Mouse (Mus musculus) MEL (cell line): ENCODE measurements at regions not wholly inside any gene's neighbourhood (a gene's known extent, or its start where the extent isn't known, plus 50 kb on each side); places are given as distances from the start of the nearest gene placed in this dataset.

Experiments
- DNase-seq: peaks from one replicate; pipeline ENCODE4 v3.0.0; 2011; ENCODE audit warnings: low read depth, low spot score
- H3K27ac ChIP-seq: 2 replicates; pipeline ENCODE4 v1.5.1; 2012; ENCODE audit warnings: low read depth, mild to moderate bottlenecking, control low read depth, low read length, moderate library complexity; ENCODE audit not compliant: control insufficient read depth
- H3K27me3 ChIP-seq, 2 experiments: fragments of 150-350 bp in 1 of 2; sonication (generic) in 1 of 2; 2 replicates each; pipeline ENCODE4 v1.6.1; 2012; ENCODE audit warnings: low read length in 2 of 2, mild to moderate bottlenecking in 2 of 2, improper control_type of control experiment in 1 of 2, moderate library complexity in 1 of 2; ENCODE audit not compliant: insufficient read depth in 2 of 2, control insufficient read depth in 1 of 2
- H3K36me3 ChIP-seq, 2 experiments: 2 replicates each; pipeline ENCODE4 v1.6.1; 2012 to 2014; ENCODE audit warnings: low read length in 2 of 2, improper control_type of control experiment in 1 of 2, inconsistent platforms in 1 of 2, mild to moderate bottlenecking in 1 of 2; ENCODE audit not compliant: insufficient read depth in 2 of 2, control insufficient read depth in 1 of 2
- H3K4me1 ChIP-seq, 2 experiments: fragments of 150-350 bp in 1 of 2; sonication (generic) in 1 of 2; 2 replicates each; pipeline ENCODE4 v1.6.1; 2012; ENCODE audit warnings: low read length in 2 of 2, improper control_type of control experiment in 1 of 2, mild to moderate bottlenecking in 1 of 2; ENCODE audit not compliant: insufficient read depth in 2 of 2, control insufficient read depth in 1 of 2
- H3K4me3 ChIP-seq, 2 experiments: fragments of 150-350 bp in 1 of 2; sonication (generic) in 1 of 2; 2 replicates each; pipeline ENCODE4 v1.5.1; 2012; ENCODE audit warnings: low read depth in 2 of 2, low read length in 2 of 2, mild to moderate bottlenecking in 2 of 2, moderate library complexity in 2 of 2, control low read depth in 1 of 2, improper control_type of control experiment in 1 of 2; ENCODE audit not compliant: control insufficient read depth in 1 of 2, insufficient read depth in 1 of 2
- H3K79me2 ChIP-seq: 2 replicates; pipeline ENCODE4 v1.6.1; 2012; ENCODE audit warnings: mild to moderate bottlenecking, low read length, moderate library complexity; ENCODE audit not compliant: control insufficient read depth, poor library complexity, insufficient read depth
- H3K9ac ChIP-seq: 2 replicates; pipeline ENCODE4 v1.6.1; 2012; ENCODE audit warnings: low read depth, mild to moderate bottlenecking, control low read depth, low read length, moderate library complexity; ENCODE audit not compliant: control insufficient read depth, poor library complexity, severe bottlenecking
- H3K9me3 ChIP-seq: fragments of 150-350 bp; sonication (generic); replicated peaks from 2 replicates; pipeline ENCODE4 v1.6.1; 2012; ENCODE audit warnings: mild to moderate bottlenecking, low read length, improper control_type of control experiment, moderate library complexity; ENCODE audit not compliant: insufficient read depth
- BHLHE40 ChIP-seq: IDR thresholded peaks from 2 replicates; pipeline ENCODE4 v1.6.1; 2012; ENCODE audit warnings: low read depth, mild to moderate bottlenecking, inconsistent platforms, low read length, improper control_type of control experiment, borderline replicate concordance
- CTCF ChIP-seq, 3 experiments: IDR thresholded peaks in 2 of 3; conservative IDR thresholded peaks in 1 of 3; 2 replicates each; pipeline ENCODE4 v1.5.1; 2011 to 2012; ENCODE audit warnings: low read length in 3 of 3, low read depth in 2 of 3, mild to moderate bottlenecking in 2 of 3, improper control_type of control experiment in 1 of 3, inconsistent platforms in 1 of 3, mixed read lengths in 1 of 3, moderate library complexity in 1 of 3; ENCODE audit not compliant: control insufficient read depth in 1 of 3, insufficient read depth in 1 of 3, poor library complexity in 1 of 3, severe bottlenecking in 1 of 3
- ELF1 ChIP-seq: IDR thresholded peaks from 2 replicates; pipeline ENCODE4 v1.6.1; 2014; ENCODE audit warnings: low read depth, mild to moderate bottlenecking, inconsistent platforms, low read length, improper control_type of control experiment, moderate library complexity
- ETS1 ChIP-seq: IDR thresholded peaks from 2 replicates; pipeline ENCODE4 v1.6.1; 2012; ENCODE audit warnings: low read depth, mild to moderate bottlenecking, inconsistent platforms, low read length, improper control_type of control experiment, moderate library complexity
- GATA1 ChIP-seq: IDR thresholded peaks from 2 replicates; pipeline ENCODE4 v1.6.1; 2011; ENCODE audit warnings: low read depth, low read length, improper control_type of control experiment
- HCFC1 ChIP-seq: IDR thresholded peaks from 2 replicates; pipeline ENCODE4 v1.6.1; 2012; ENCODE audit warnings: low read depth, mild to moderate bottlenecking, inconsistent platforms, low read length, improper control_type of control experiment, moderate library complexity
- MAZ ChIP-seq: IDR thresholded peaks from 2 replicates; pipeline ENCODE4 v1.6.1; 2012; ENCODE audit warnings: low read depth, mild to moderate bottlenecking, inconsistent platforms, low read length, improper control_type of control experiment
- NELFE ChIP-seq: IDR thresholded peaks from 2 replicates; pipeline ENCODE4 v1.6.1; 2011; ENCODE audit warnings: low read depth, low read length, improper control_type of control experiment
- NRF1 ChIP-seq: IDR thresholded peaks from 2 replicates; pipeline ENCODE4 v1.6.1; 2014; ENCODE audit warnings: low read depth, mild to moderate bottlenecking, inconsistent platforms, low read length, improper control_type of control experiment, moderate library complexity; ENCODE audit not compliant: poor library complexity, insufficient read depth, severe bottlenecking
- POLR2A ChIP-seq, 2 experiments: IDR thresholded peaks; 2 replicates each; pipeline ENCODE4 v1.6.1; 2011 to 2012; ENCODE audit warnings: low read length in 2 of 2, mild to moderate bottlenecking in 2 of 2, control low read depth in 1 of 2, improper control_type of control experiment in 1 of 2, low read depth in 1 of 2, moderate library complexity in 1 of 2; ENCODE audit not compliant: control insufficient read depth in 1 of 2, insufficient read depth in 1 of 2, poor library complexity in 1 of 2
- RCOR1 ChIP-seq: IDR thresholded peaks from 2 replicates; pipeline ENCODE4 v1.6.1; 2012; ENCODE audit warnings: low read depth, mild to moderate bottlenecking, inconsistent platforms, low read length, improper control_type of control experiment
- SMC3 ChIP-seq: IDR thresholded peaks from 2 replicates; pipeline ENCODE4 v1.6.1; 2011; ENCODE audit warnings: low read depth, low read length, improper control_type of control experiment
- TCF12 ChIP-seq: IDR thresholded peaks from 2 replicates; pipeline ENCODE4 v1.6.1; 2014; ENCODE audit warnings: low read depth, mild to moderate bottlenecking, inconsistent platforms, low read length, improper control_type of control experiment, moderate library complexity
- UBTF ChIP-seq: IDR thresholded peaks from 2 replicates; pipeline ENCODE4 v1.6.1; 2012; ENCODE audit warnings: low read depth, mild to moderate bottlenecking, inconsistent platforms, low read length, improper control_type of control experiment, moderate library complexity, borderline replicate concordance; ENCODE audit not compliant: insufficient read depth
- USF1 ChIP-seq: IDR thresholded peaks from 2 replicates; pipeline ENCODE4 v1.6.1; 2014; ENCODE audit warnings: low read depth, mild to moderate bottlenecking, inconsistent platforms, low read length, improper control_type of control experiment, moderate library complexity
- USF2 ChIP-seq, 2 experiments: IDR thresholded peaks; 2 replicates each; pipeline ENCODE4 v1.6.1; 2011 to 2012; ENCODE audit warnings: improper control_type of control experiment in 2 of 2, low read length in 2 of 2, borderline replicate concordance in 1 of 2, inconsistent platforms in 1 of 2, low read depth in 1 of 2, mild to moderate bottlenecking in 1 of 2; ENCODE audit not compliant: insufficient read depth in 1 of 2
- ZNF384 ChIP-seq: IDR thresholded peaks from 2 replicates; pipeline ENCODE4 v1.6.1; 2012; ENCODE audit warnings: low read depth, mild to moderate bottlenecking, inconsistent platforms, low read length, improper control_type of control experiment

DNA sequence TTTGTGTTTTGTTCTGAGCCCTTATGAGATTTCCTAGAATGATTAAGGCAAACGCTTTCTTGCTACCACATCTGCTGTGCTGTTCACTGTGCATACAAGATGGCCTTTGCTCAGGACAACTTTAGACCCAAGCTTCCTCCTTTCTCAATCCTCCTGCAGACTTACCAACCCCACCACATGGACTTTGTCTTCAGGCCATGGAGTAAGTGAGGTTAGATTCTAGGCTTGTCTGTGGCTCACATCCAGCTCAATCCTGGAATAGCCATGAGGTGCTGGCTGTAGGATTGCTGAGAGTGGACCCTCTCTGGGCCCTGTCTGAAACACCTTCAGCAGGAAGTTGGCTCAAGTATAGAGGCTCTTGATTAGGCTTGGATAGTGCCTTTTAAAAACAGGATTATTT lies 81.5 kb upstream of the Tut7 start:
- Histone ChIP-seq H3K27ac (no peak overlapping the region), H3K9me3 (no peaks in the 10 kb centered on the region), H3K36me3 (no peaks in the 10 kb centered on the region), H3K4me3 (no peak overlapping the region), H3K4me1 (no peaks in the 10 kb centered on the region), H3K9ac (no peak overlapping the region), H3K27me3 (no peaks in the 10 kb centered on the region), H3K79me2 (no peaks in the 10 kb centered on the region)
- no peak for DNase-seq
- TF ChIP-seq USF1 (no peak), MAZ (no peak), UBTF (no peak), GATA1 (no peak), SMC3 (no peak), NELFE (no peak), TCF12 (no peak), ELF1 (no peak), ZNF384 (no peak), USF2 (IDR thresholded peaks at IDR 0.05; ENCODE audit: borderline replicate concordance in 1 of 2, insufficient read depth in 1 of 2, low read depth in 1 of 2, low read length in 2 of 2) (no peak), CTCF (IDR thresholded peaks at IDR 0.05 in 2 of 3, conservative IDR thresholded peaks at IDR 0.05 in 1 of 3; ENCODE audit: control insufficient read depth in 1 of 3, insufficient read depth in 1 of 3, low read depth in 2 of 3, low read length in 3 of 3, poor library complexity in 1 of 3, severe bottlenecking in 1 of 3) (no peak), HCFC1 (no peak), POLR2A (IDR thresholded peaks at IDR 0.05; ENCODE audit: control insufficient read depth in 1 of 2, insufficient read depth in 1 of 2, low read depth in 1 of 2, low read length in 2 of 2, poor library complexity in 1 of 2) (no peak), RCOR1 (no peak), ETS1 (no peak), NRF1 (no peak), BHLHE40 (no peak)

DNA sequence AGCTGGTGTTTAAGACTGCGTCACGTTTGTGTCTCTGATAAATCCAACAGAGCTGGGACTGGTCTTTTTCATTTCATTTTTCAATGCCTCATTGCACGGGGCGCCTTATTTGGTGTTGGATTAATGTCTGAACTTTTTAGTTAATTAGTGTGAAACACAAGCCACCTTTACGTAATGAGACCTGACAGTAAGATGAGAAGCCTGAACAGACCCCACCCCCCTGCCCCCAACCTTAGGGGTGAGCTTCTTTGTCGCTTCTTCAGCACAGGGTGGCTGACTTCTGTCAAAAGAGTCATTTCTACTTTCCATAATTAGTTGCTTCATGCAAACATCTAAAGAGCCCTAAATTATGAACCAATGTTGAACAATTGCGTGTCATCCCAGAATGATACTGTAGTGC lies 76.6 kb upstream of the Tut7 start:
- Histone ChIP-seq H3K27me3 (no peaks in the 10 kb centered on the region), H3K9ac (no peak overlapping the region), H3K9me3 (no peaks in the 10 kb centered on the region), H3K27ac (no peak overlapping the region), H3K4me1 (no peaks in the 10 kb centered on the region), H3K36me3 (no peaks in the 10 kb centered on the region), H3K79me2 (no peaks in the 10 kb centered on the region), H3K4me3 (no peak overlapping the region)
- TF ChIP-seq USF2 (IDR thresholded peaks at IDR 0.05; ENCODE audit: borderline replicate concordance in 1 of 2, insufficient read depth in 1 of 2, low read depth in 1 of 2, low read length in 2 of 2): no peak
- DNase-seq: no peak
